Mouse (Mus musculus) limb, embryonic 13.5 days (tissue): Measurements from ENCODE around the gene Anapc15-ps. TPM values are rescaled to one million over a fixed set of nuclear protein-coding genes. Genes with fewer than 3 reads are reported as not detected.
A peak's percentile ranks its signal among the peaks of the same experiment; 100 is the strongest.

Experiments
- ATAC-seq: fragments of 200-750 bp; cut with Nextera tagmentation; 2 replicates; pipeline ENCODE4 v1.8.0; 2017; ENCODE audit warnings: low read depth, moderate number of reproducible peaks, moderate TSS enrichment; ENCODE audit not compliant: low FRiP score
- H3K27ac ChIP-seq: fragments of 300-500 bp; sonication (generic); 2 replicates; pipeline ENCODE4 v1.5.1; 2015; ENCODE audit warnings: inconsistent platforms, mild to moderate bottlenecking, moderate library complexity
- H3K27me3 ChIP-seq: fragments of 300-500 bp; sonication (generic); 2 replicates; pipeline ENCODE4 v1.6.1; 2015; ENCODE audit warnings: mild to moderate bottlenecking, inconsistent platforms
- H3K36me3 ChIP-seq: fragments of 300-500 bp; sonication (generic); 2 replicates; pipeline ENCODE4 v1.6.1; 2015; ENCODE audit warnings: inconsistent platforms, mild to moderate bottlenecking, moderate library complexity
- H3K4me1 ChIP-seq: fragments of 300-500 bp; sonication (generic); 2 replicates; pipeline ENCODE4 v1.6.1; 2015; ENCODE audit warnings: inconsistent platforms
- H3K4me2 ChIP-seq: fragments of 300-500 bp; sonication (generic); replicated peaks from 2 replicates; pipeline ENCODE4 v1.6.1; 2015; ENCODE audit warnings: inconsistent platforms, mild to moderate bottlenecking, moderate library complexity
- H3K4me3 ChIP-seq: fragments of 300-500 bp; sonication (generic); 2 replicates; pipeline ENCODE4 v1.5.1; 2015; ENCODE audit warnings: moderate library complexity, mild to moderate bottlenecking, inconsistent platforms
- H3K9ac ChIP-seq: fragments of 300-500 bp; sonication (generic); 2 replicates; pipeline ENCODE4 v1.6.1; 2015; ENCODE audit warnings: mild to moderate bottlenecking, inconsistent platforms
- H3K9me3 ChIP-seq: fragments of 300-500 bp; sonication (generic); 2 replicates; pipeline ENCODE4 v1.6.1; 2016; ENCODE audit warnings: inconsistent platforms
- WGBS: fragments of 180-500 bp; shearing (Covaris S2); methylation state at CpG from one replicate; pipeline ENCODE4 v1.1.7; 2015; 5-methylcytosine and 5-hydroxymethylcytosine counted together
- polyA plus RNA-seq: library from polyadenylated mRNA; unstranded; fragments of >200 nt; fragmentation: Nextera tagmentation; extraction: Ambion mirVana; gene quantifications from 2 replicates; pipeline ENCODE4 v1.2.1, GENCODE M21; 2015

The Anapc15-ps gene
- polyA plus RNA-seq, 1 experiment from 2014 or later, result 0.43 TPM

- no peak overlapping the region for H3K27ac ChIP-seq
- H3K4me1 ChIP-seq, result peaks cover 47% of the 10 kb centered on the region
- 86% methylated on average over 9 of the region's 9 CpGs for WGBS
- H3K9ac ChIP-seq, result no peak overlapping the region
- no peak overlapping the region for H3K4me2 ChIP-seq
- H3K9me3 ChIP-seq, result no peaks in the 10 kb centered on the region
- no peaks in the 10 kb centered on the region for H3K27me3 ChIP-seq
- no peak overlapping the region for H3K4me3 ChIP-seq
- no peak for ATAC-seq
- H3K36me3 ChIP-seq, result no peaks in the 10 kb centered on the region
Measured at GRCm38 (mm10) chr10:95706867-95707266, 33.6 kb upstream of the Anapc15-ps start.

GRCm38 (mm10) chr10:95705747-95706146 lies 32.5 kb upstream of the Anapc15-ps start:
- Histone ChIP-seq H3K4me3 (no peak overlapping the region), H3K4me2 (no peak overlapping the region), H3K27ac (no peak overlapping the region), H3K9me3 (no peaks in the 10 kb centered on the region), H3K4me1 (peaks cover 40% of the 10 kb centered on the region), H3K9ac (no peak overlapping the region), H3K36me3 (no peaks in the 10 kb centered on the region), H3K27me3 (no peaks in the 10 kb centered on the region)
- 69% methylated on average over 3 of the region's 3 CpGs for WGBS
- ATAC-seq, result no peak

GRCm38 (mm10) chr10:95704847-95705246 lies 31.6 kb upstream of the Anapc15-ps start:
- WGBS, result 93% methylated on average over 6 of the region's 6 CpGs
- Histone ChIP-seq H3K4me1 (peaks cover 38% of the 10 kb centered on the region), H3K4me2 (no peak overlapping the region), H3K4me3 (no peak overlapping the region), H3K27ac (no peak overlapping the region), H3K36me3 (no peaks in the 10 kb centered on the region), H3K9me3 (no peaks in the 10 kb centered on the region), H3K9ac (no peak overlapping the region), H3K27me3 (no peaks in the 10 kb centered on the region)
- ATAC-seq, result no peak

GRCm38 (mm10) chr10:95703730-95704129 lies 30.5 kb upstream of the Anapc15-ps start:
- H3K27me3 ChIP-seq, result no peaks in the 10 kb centered on the region
- no peak overlapping the region for H3K27ac ChIP-seq
- no peak overlapping the region for H3K4me3 ChIP-seq
- no peaks in the 10 kb centered on the region for H3K36me3 ChIP-seq
- no peaks in the 10 kb centered on the region for H3K9me3 ChIP-seq
- peaks cover 27% of the 10 kb centered on the region for H3K4me1 ChIP-seq
- no peak overlapping the region for H3K9ac ChIP-seq
- ATAC-seq, result no peak
- no peak overlapping the region for H3K4me2 ChIP-seq
- 87% methylated on average over 5 of the region's 5 CpGs for WGBS

GRCm38 (mm10) chr10:95700422-95700821 lies 27.2 kb upstream of the Anapc15-ps start:
- WGBS, result 58% methylated on average over 4 of the region's 4 CpGs
- H3K4me1 ChIP-seq, result peaks cover 8% of the 10 kb centered on the region
- H3K4me3 ChIP-seq, result no peak overlapping the region
- ATAC-seq, result no peak
- no peaks in the 10 kb centered on the region for H3K27me3 ChIP-seq
- H3K27ac ChIP-seq, result no peak overlapping the region
- no peaks in the 10 kb centered on the region for H3K36me3 ChIP-seq
- H3K9ac ChIP-seq, result no peak overlapping the region
- no peaks in the 10 kb centered on the region for H3K9me3 ChIP-seq
- no peak overlapping the region for H3K4me2 ChIP-seq

GRCm38 (mm10) chr10:95698920-95699714 lies 25.9 kb upstream of the Anapc15-ps start:
- Histone ChIP-seq H3K27ac (no peak overlapping the region), H3K9ac (no peak overlapping the region), H3K36me3 (no peaks in the 10 kb centered on the region), H3K4me1 (peaks cover 17% of the 10 kb centered on the region), H3K9me3 (no peaks in the 10 kb centered on the region), H3K4me3 (no peak overlapping the region), H3K4me2 (no peak overlapping the region), H3K27me3 (no peaks in the 10 kb centered on the region)
- ATAC-seq, result no peak
- WGBS, result 62% methylated on average over 8 of the region's 8 CpGs

GRCm38 (mm10) chr10:95696253-95696641 lies 23.0 kb upstream of the Anapc15-ps start:
- 83% methylated on average over 3 of the region's 3 CpGs for WGBS
- no peak overlapping the region for H3K27ac ChIP-seq
- H3K9ac ChIP-seq, result no peak overlapping the region
- H3K27me3 ChIP-seq, result no peaks in the 10 kb centered on the region
- H3K4me3 ChIP-seq, result no peak overlapping the region
- ATAC-seq, result no peak
- H3K9me3 ChIP-seq, result no peaks in the 10 kb centered on the region
- no peaks in the 10 kb centered on the region for H3K36me3 ChIP-seq
- no peak overlapping the region for H3K4me2 ChIP-seq
- H3K4me1 ChIP-seq, result peaks cover 17% of the 10 kb centered on the region

GRCm38 (mm10) chr10:95695603-95696252 lies 22.5 kb upstream of the Anapc15-ps start:
- Histone ChIP-seq H3K27me3 (no peaks in the 10 kb centered on the region), H3K9me3 (no peaks in the 10 kb centered on the region), H3K4me2 (no peak overlapping the region), H3K4me1 (peaks cover 16% of the 10 kb centered on the region), H3K27ac (no peak overlapping the region), H3K36me3 (no peaks in the 10 kb centered on the region), H3K9ac (no peak overlapping the region), H3K4me3 (no peak overlapping the region)
- no peak for ATAC-seq
- WGBS, result 92% methylated on average over 18 of the region's 18 CpGs

GRCm38 (mm10) chr10:95694559-95695251 lies 21.5 kb upstream of the Anapc15-ps start:
- WGBS, result 42% methylated on average over 12 of the region's 12 CpGs
- H3K27ac ChIP-seq, result no peak overlapping the region
- H3K9me3 ChIP-seq, result no peaks in the 10 kb centered on the region
- ATAC-seq, result 0 out of 2 replicates have a peak, but pooled peaks have one; percentile 41
- peak overlapping the region; percentile 32; the same call in 1 of the 2 replicates for H3K4me2 ChIP-seq
- no peaks in the 10 kb centered on the region for H3K36me3 ChIP-seq
- no peak overlapping the region for H3K4me3 ChIP-seq
- H3K4me1 ChIP-seq, result peaks cover 8% of the 10 kb centered on the region
- no peak overlapping the region for H3K9ac ChIP-seq
- H3K27me3 ChIP-seq, result no peaks in the 10 kb centered on the region

- Histone ChIP-seq H3K4me3 (no peak overlapping the region), H3K9me3 (no peaks in the 10 kb centered on the region), H3K36me3 (no peaks in the 10 kb centered on the region), H3K27me3 (no peaks in the 10 kb centered on the region), H3K4me2 (no peak overlapping the region), H3K4me1 (peaks cover 8% of the 10 kb centered on the region), H3K9ac (no peak overlapping the region), H3K27ac (no peak overlapping the region)
- 95% methylated on average over 4 of the region's 4 CpGs for WGBS
- no peak for ATAC-seq
Measured at GRCm38 (mm10) chr10:95691347-95691746, 18.1 kb upstream of the Anapc15-ps start.

- Histone ChIP-seq H3K9ac (no peak overlapping the region), H3K27ac (no peak overlapping the region), H3K27me3 (no peaks in the 10 kb centered on the region), H3K4me2 (no peak overlapping the region), H3K36me3 (no peaks in the 10 kb centered on the region), H3K4me1 (peaks cover 9% of the 10 kb centered on the region), H3K4me3 (no peak overlapping the region), H3K9me3 (no peaks in the 10 kb centered on the region)
- no peak for ATAC-seq
- WGBS, result 91% methylated on average over 1 of the region's 1 CpGs
Measured at GRCm38 (mm10) chr10:95689833-95690232, 16.6 kb upstream of the Anapc15-ps start.

GRCm38 (mm10) chr10:95689058-95689457 lies 15.8 kb upstream of the Anapc15-ps start:
- peaks cover 6% of the 10 kb centered on the region; the same call in 1 of the 2 replicates for H3K4me1 ChIP-seq
- no peaks in the 10 kb centered on the region for H3K9me3 ChIP-seq
- H3K9ac ChIP-seq, result no peak overlapping the region
- H3K27me3 ChIP-seq, result no peaks in the 10 kb centered on the region
- ATAC-seq, result no peak
- no peaks in the 10 kb centered on the region for H3K36me3 ChIP-seq
- H3K4me2 ChIP-seq, result no peak overlapping the region
- H3K4me3 ChIP-seq, result no peak overlapping the region
- 61% methylated on average over 7 of the region's 7 CpGs for whole genome bisulfite sequencing
- H3K27ac ChIP-seq, result no peak overlapping the region
